In genomic region chr1:180364720-180365119, GRCm38 (mm10) we compare ENCODE assay signal across 8 mouse cellular contexts. TPM values are rescaled to one million over a fixed set of nuclear protein-coding genes. Genes with fewer than 3 reads are reported as not detected.
DNase-seq lines count a peak whose midpoint lies in the region; ATAC-seq and TF ChIP-seq lines count a peak whose summit lies in the region.

No protein-coding gene starts in this region.

- intact Hi-C loops in left cerebral cortex, postnatal 25 days (cut with DNase I): loop anchor here (2.0 kb wide), 1 partner anchor 34 kb away; the partner anchor contains the start of gene Itpkb

- H3K4me3 ChIP-seq in layer of hippocampus, adult 2 months: peak overlapping the region; percentile 60
- peak overlapping the region; percentile 56 for H3K4me3 ChIP-seq in forebrain, embryonic 10.5 days
- H3K4me3 ChIP-seq in limb, embryonic 10.5 days: peak overlapping the region; percentile 60
- H3K4me3 ChIP-seq in neural tube, embryonic 14.5 days (ENCODE audit: low read depth, low read length): peak overlapping the region; percentile 34

- no peaks in the 10 kb centered on the region for H3K36me3 ChIP-seq in forebrain, embryonic 10.5 days (replicated peaks)
- 0 out of 2 replicates have a peak, but pooled peaks cover 4% of the 10 kb centered on the region for H3K36me3 ChIP-seq in limb, embryonic 10.5 days
- H3K36me3 ChIP-seq in neural tube, embryonic 14.5 days (ENCODE audit: control insufficient read depth, insufficient read depth, low read length): no peaks in the 10 kb centered on the region

- ATAC-seq in neural tube, embryonic 14.5 days (ENCODE audit: low read depth): no peak

- TF ChIP-seq CTCF in layer of hippocampus, adult 2 months (conservative IDR thresholded peaks at IDR 0.05): no peak

- 0 out of 2 replicates have a peak, but pooled peaks cover 11% of the 10 kb centered on the region for H3K27me3 ChIP-seq in forebrain, embryonic 10.5 days (ENCODE audit: poor library complexity, severe bottlenecking)
- H3K27me3 ChIP-seq in limb, embryonic 10.5 days (ENCODE audit: low read depth, poor library complexity, severe bottlenecking): no peaks in the 10 kb centered on the region
- H3K27me3 ChIP-seq in neural tube, embryonic 14.5 days (ENCODE audit: control insufficient read depth, insufficient read depth, low read length): no peaks in the 10 kb centered on the region

- peak overlapping the region; percentile 70 for H3K4me2 ChIP-seq in neural tube, embryonic 14.5 days (ENCODE audit: low read depth, low read length)

- no peaks in the 10 kb centered on the region for H3K9me3 ChIP-seq in forebrain, embryonic 10.5 days
- H3K9me3 ChIP-seq in limb, embryonic 10.5 days (replicated peaks): no peaks in the 10 kb centered on the region
- no peaks in the 10 kb centered on the region for H3K9me3 ChIP-seq in neural tube, embryonic 14.5 days (ENCODE audit: control insufficient read depth, low read length)

- H3K4me1 ChIP-seq in forebrain, embryonic 10.5 days: peaks cover 34% of the 10 kb centered on the region
- peaks cover 64% of the 10 kb centered on the region for H3K4me1 ChIP-seq in limb, embryonic 10.5 days
- H3K4me1 ChIP-seq in neural tube, embryonic 14.5 days (ENCODE audit: control insufficient read depth, insufficient read depth, low read length): peaks cover 30% of the 10 kb centered on the region; the same call in 1 of the 2 replicates

- H3K27ac ChIP-seq in layer of hippocampus, adult 2 months: peak overlapping the region; percentile 99
- peak overlapping the region; percentile 89 for H3K27ac ChIP-seq in forebrain, embryonic 10.5 days
- peak overlapping the region; percentile 87 for H3K27ac ChIP-seq in limb, embryonic 10.5 days
- peak overlapping the region; percentile 96 for H3K27ac ChIP-seq in neural tube, embryonic 14.5 days (ENCODE audit: low read depth, low read length)

- 26% methylated on average over 2 of the region's 2 CpGs for WGBS in forebrain, embryonic 10.5 days
- WGBS in limb, embryonic 10.5 days: 31% methylated on average over 2 of the region's 2 CpGs
- 20% methylated on average over 2 of the region's 2 CpGs for WGBS in neural tube, embryonic 14.5 days

- H3K9ac ChIP-seq in neural tube, embryonic 14.5 days (replicated peaks; ENCODE audit: low read depth, low read length): peak overlapping the region; percentile 66; the same call in 1 of the 2 replicates

- no peak for DNase-seq in layer of hippocampus, adult 2 months (ENCODE audit: low spot score in 2 of 2)
- DNase-seq in layer of hippocampus, postnatal 14 days (ENCODE audit: low spot score in 2 of 2): no peak
- DNase-seq in forebrain, embryonic 10.5 days (ENCODE audit: extremely low spot score, low spot score): no peak
- no peak for DNase-seq in limb, embryonic 10.5 days (ENCODE audit: low spot score)
- no peak for DNase-seq in left cerebral cortex, postnatal 25 days (ENCODE audit: low spot score in 2 of 2)
- no peak for DNase-seq in embryo, embryonic 10.5 days (ENCODE audit: low spot score)
- DNase-seq in urinary bladder, postnatal 14 days (ENCODE audit: low spot score): no peak

RNA-seq across cellular contexts. Expression of gene Itpkb, which starts 34.4 kb away (rescaled TPM):
- 10 to 100 TPM; 26.3 to 28.3 TPM for total RNA-seq in layer of hippocampus, adult 2 months (2021)
- total RNA-seq in layer of hippocampus, postnatal 14 days (2021): 10 to 100 TPM; 18.4 to 22.3 TPM
- 2.5 and 2.8 TPM in 2 replicates for polyA plus RNA-seq in forebrain, embryonic 10.5 days (2016; fragmentation: Nextera tagmentation; extraction: Ambion mirVana)
- 6.2 and 10.1 TPM in 2 replicates for polyA plus RNA-seq in limb, embryonic 10.5 days (2016; fragmentation: Nextera tagmentation; extraction: Ambion mirVana)
- polyA plus RNA-seq in neural tube, embryonic 14.5 days (2014; fragmentation: Nextera tagmentation; extraction: Ambion mirVana): 2.4 and 2.9 TPM in 2 replicates
- 10 to 100 TPM; 15.4 to 16.5 TPM for total RNA-seq in left cerebral cortex, postnatal 25 days (2021)
